Mouse (Mus musculus): ENCODE measurements around the gene Gm21983.
A peak's percentile ranks its signal among the peaks of the same experiment; 100 is the strongest.

The Gm21983 gene

DNA sequence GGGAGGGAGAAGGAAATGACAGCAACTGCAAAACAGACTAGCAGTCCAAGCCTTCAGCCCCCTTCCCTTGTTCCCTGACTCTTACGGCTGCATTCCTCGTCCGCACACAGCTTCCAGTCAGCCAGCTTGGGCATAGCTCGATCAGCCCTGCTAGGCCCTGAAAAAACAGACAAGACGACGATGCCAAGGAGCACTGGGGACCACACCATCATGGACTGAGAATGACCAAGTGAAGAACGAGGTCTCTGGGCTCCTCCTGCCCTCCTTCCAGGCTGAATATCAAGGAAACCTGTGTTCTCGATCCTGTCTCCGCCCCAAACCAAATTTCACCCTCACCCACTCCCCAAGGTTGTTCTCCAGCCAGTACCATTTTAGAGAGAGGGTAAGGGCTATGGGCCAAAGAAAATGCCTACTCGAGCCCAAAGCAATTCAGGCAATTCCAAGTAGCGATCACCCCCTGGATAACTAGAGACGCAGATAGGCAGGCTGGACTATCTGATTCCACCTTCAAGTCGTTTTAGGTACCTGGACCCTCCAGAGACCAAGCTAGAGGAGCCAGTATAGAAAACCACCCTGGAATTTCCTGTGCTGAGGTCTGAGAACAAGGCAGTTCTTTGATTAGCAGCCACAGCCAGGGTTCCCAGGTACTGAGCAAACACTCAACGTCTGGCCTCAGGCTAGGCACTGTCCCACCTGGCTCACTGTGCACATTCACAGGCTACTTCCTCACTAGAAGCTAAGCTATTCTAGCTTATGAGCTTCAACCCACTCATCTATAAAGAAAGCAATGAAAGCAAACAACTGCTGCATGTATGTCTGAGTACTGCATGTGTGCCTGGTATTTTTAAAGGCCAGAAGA lies at the start of gene Gm21983, which contains the start of gene Mia:
TSS of gene Gm21983 (minus strand) at position 250 of the 859 bp plus-strand sequence.
TSS of gene Mia (minus strand) at position 321 of the 859 bp plus-strand sequence.
- DNase-seq (ENCODE audit: low spot score in 2 of 2), result no peak

DNA sequence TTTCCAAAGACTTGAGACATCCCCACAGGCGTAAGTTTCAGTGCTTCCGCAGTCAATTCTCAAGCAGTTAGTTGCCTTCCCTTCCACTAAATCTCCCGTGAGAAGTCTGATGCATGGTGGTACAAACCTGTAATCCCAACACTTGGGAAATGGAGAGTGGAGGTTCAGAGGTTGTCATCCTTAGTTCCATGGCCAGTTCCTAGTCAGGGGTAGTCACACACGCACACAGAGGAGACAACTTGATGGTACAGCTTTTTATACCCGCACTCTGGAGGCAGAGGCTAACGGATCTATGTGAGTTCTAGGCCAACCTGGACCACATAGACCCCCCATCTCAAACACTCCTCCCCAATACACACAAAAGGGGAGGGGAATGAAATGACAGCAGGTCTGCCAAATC lies 48.0 kb upstream of the Gm21983 start:
- no peak for DNase-seq (ENCODE audit: low spot score in 2 of 2)

- peak; percentile 89 to 92 for DNase-seq (ENCODE audit: low spot score in 2 of 2)
Observed at GRCm38 (mm10) chr7:27228281-27228821, 47.5 kb upstream of the Gm21983 start, which contains the start of gene Itpkc. Gene Itpkc (minus strand): TSS chr7:27228661.

DNA sequence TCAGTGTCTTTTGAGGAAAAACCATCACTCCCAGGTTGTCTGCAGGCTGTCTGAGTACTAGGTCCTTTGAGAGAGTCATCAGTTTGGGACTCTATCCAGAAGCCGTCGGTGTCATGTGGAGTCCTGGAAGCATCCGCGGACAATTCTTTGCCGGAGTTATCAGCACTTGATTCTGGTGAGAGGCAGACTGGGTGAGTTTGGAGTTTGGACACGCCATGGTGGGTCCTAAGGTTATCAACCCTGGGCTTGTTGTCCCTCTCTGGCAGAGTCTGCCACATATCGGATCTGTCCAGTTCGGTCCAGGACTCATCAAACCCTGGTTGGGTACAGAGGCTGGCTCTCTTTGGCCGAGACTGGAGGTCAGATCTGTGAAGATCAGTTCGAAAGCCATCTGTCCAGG lies 46.8 kb upstream of the Gm21983 start:
- DNase-seq (ENCODE audit: low spot score in 2 of 2), result no peak

- no peak for DNase-seq (ENCODE audit: low spot score in 2 of 2)
Observed at GRCm38 (mm10) chr7:27227276-27227675, 46.4 kb upstream of the Gm21983 start.

DNA sequence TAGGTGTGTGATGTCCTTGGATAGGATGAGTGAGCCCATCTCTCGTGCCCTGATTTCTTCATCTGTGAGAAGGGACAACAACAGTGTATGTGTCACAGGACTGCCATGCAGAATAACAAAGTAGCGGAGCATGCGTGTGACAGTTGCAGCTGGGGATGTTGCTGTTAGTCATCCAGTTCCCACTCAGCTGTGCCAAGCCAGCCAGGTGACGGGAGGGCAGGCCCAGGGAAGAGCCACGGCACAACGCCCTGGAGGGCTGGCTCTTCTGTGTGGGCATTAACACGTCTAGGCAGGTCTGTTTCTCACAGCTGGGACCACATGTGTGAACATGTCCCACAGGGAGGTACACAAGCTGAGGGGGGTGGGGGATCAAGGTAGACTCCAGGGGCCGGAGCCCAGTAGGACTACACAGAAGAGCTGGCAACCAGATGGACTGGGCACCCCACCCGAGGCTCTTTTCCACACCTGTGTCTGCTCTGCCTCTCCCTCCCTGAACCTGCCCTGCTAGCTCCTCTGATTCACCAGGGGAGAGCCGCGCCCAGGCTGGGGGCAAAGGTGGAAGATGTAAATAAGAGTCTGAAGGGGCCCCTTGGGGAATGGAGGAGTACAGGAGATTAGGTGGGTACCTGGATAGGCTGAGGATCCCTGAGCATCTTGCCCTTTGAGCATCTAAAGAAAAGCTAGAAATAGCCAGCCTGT lies 44.1 kb upstream of the Gm21983 start:
- DNase-seq (ENCODE audit: low spot score in 2 of 2), result no peak

DNA sequence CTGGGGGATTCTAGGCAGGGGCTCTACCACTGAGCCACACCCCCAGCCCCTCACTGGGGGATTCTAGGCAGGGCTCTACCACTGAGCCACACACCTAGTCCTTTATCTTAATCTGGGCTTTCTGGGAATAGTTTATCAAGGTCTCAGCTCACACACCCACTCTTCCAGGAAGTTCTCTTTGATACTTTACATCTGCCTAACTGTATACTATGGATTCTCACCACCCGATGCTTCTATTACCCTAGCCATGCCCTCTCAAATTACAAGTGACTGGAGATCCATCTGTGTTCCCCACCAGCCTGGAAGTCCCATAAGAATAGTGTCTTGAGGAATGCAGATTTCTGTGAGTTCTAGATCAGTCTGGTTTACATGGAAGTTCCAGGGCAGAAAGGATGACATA lies 41.7 kb upstream of the Gm21983 start:
- DNase-seq (ENCODE audit: low spot score in 2 of 2), result no peak

- DNase-seq (ENCODE audit: low spot score in 2 of 2), result no peak
Observed at GRCm38 (mm10) chr7:27221939-27222338, 41.1 kb upstream of the Gm21983 start.

DNA sequence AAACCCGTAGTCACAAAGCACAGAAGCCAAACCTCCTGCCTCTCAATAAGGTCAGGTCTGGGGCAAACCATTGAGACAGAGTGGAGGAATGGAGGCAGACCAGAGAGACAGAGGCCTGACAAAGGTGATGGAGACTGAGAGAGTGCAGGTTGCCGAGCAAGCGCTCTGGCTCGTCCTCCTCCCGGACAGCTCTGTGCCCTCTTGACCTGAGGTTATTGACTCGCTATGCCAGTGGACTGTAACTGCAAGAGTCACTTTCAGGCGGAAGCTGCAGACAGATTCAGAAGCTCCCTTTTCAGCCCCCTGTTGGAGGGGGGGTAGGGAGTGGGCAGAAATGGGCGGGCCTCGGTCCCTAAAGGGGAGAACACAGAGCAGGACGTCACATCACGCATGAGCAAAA lies 39.1 kb upstream of the Gm21983 start:
- no peak for DNase-seq (ENCODE audit: low spot score in 2 of 2)

- no peak for DNase-seq (ENCODE audit: low spot score in 2 of 2)
Observed at GRCm38 (mm10) chr7:27218586-27218985, 37.7 kb upstream of the Gm21983 start.

- DNase-seq (ENCODE audit: low spot score in 2 of 2), result no peak
Observed at GRCm38 (mm10) chr7:27212626-27213025, 31.7 kb upstream of the Gm21983 start.

GRCm38 (mm10) chr7:27203730-27204449 lies 23.0 kb upstream of the Gm21983 start:
- no peak for DNase-seq (ENCODE audit: low spot score in 2 of 2)

GRCm38 (mm10) chr7:27198779-27199178 lies 17.9 kb upstream of the Gm21983 start:
- no peak for DNase-seq (ENCODE audit: low spot score in 2 of 2)

- DNase-seq (ENCODE audit: low spot score in 2 of 2), result no peak
Observed at GRCm38 (mm10) chr7:27198355-27198754, 17.5 kb upstream of the Gm21983 start.

- DNase-seq (ENCODE audit: low spot score in 2 of 2), result no peak
Observed at GRCm38 (mm10) chr7:27197634-27198033, 16.7 kb upstream of the Gm21983 start.

GRCm38 (mm10) chr7:27197136-27197535 lies 16.2 kb upstream of the Gm21983 start:
- DNase-seq (ENCODE audit: low spot score in 2 of 2), result no peak

DNA sequence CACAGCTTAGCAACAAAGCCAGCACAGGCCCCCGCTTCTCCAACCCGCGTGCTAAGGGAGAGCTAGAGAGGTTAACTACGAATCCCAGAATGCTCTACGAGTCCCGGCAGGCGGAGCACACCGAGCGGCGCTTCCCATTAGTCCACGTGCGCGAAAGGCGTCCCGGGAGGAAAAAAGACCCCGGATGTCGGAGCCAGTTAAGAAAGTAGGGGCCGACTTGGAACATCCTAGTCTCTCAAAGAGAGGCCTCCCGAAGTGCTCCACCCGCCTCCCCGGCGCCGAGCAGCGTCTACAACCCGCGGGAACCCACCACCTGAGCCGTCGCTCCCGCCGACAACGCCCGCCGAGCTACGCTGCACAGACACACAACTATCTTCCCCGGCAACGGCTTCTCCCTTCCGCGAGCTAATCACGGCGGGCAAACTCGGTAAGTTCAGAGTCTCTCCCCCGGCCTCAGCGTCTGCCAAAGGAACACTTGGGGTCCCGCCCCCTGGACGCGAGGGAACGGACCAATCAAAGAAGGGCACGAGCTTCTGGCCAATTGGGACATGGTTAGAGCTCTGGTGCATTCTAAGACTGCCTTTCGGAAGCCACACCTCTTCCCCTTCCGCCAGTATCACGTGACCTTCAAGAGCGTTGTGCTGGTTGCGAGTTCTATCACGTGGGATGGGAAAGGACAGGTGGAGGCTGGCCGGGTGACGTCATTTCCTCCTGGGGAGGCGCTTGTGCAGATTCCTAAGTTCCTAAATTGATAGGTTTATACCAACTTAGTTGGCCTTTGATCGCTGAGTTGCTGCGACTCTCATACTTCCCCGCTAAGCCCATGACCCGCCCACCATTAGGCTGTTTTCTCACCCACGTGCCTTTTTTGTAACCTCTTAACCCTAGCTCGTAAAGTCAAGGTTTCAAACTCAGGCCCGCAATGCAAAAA lies 15.1 kb upstream of the Gm21983 start, which contains the start of the genes BC024978 and Snrpa:
TSS of gene BC024978 (plus strand) at position 101 of the 931 bp plus-strand sequence.
TSS of gene Snrpa (minus strand) at position 591 of the 931 bp plus-strand sequence.
- peak; percentile 98 to 99 for DNase-seq (ENCODE audit: low spot score in 2 of 2)

GRCm38 (mm10) chr7:27193731-27194130 lies 12.8 kb upstream of the Gm21983 start:
- no peak for DNase-seq (ENCODE audit: low spot score in 2 of 2)

DNA sequence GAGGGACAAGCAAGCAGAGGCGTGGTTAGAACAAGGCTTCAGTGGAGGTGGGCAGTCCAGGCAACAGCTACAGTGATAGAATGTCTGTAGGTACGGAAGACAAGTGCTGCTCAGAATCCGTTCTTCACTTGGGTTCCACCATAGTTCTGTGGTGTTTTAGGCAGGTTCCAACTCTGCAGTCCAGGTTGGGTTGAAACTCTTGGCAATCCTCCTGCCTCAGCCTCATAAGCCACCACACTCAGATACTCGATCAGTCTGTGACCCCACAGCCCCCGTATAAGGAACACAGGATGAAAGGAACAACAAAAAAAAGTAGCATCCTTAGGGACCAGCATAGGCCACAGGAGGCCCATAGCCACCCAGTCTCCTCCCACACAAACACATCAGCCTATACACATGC lies 11.5 kb upstream of the Gm21983 start:
- no peak for DNase-seq (ENCODE audit: low spot score in 2 of 2)

DNA sequence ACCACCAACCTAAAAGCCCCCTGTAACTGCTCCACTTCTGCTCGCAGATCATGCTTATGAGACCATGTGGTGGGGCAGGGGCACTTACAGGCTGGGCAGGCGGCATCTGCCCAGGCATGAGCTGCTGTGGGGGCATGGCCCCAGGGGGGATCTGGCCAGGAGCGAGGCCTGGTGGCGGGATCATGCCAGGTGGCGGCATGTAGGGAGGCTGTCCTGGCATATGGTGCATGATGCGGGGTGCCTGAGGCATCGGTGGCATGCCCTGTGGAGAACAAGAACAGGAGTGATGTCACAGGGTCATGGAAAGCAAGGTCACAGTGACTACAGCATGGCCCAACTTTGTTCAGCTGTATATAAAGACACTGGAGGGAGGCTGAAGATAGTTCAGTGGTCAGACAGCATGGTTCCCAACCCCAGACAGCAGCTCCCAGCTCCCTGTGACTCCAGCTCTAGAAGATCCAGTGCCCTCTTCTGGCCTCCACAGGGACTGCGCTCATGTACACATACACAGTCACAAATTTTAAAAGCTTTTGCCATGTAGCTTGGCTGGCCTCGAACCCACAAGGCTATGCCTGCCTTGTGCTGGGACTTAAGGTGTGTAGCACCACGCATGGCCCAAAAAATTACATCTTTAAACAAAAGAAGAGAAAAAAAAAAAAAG lies 8.5 kb upstream of the Gm21983 start:
- no peak for DNase-seq (ENCODE audit: low spot score in 2 of 2)

Data from spleen, postnatal 36 days (tissue).